Mouse (Mus musculus): ENCODE results near the gene 1700020A23Rik. TPM values are rescaled to one million over a fixed set of nuclear protein-coding genes. Genes with fewer than 3 reads are reported as not detected.

1700020A23Rik gene
- total and polyA plus RNA-seq, 3 experiments, result not detected

- 0 out of 4 replicates have a peak, but pooled peaks cover 0 to 2% of the 10 kb centered on the region in 2 experiments for H3K27me3 ChIP-seq (ENCODE audit: control insufficient read depth in 1 of 2, insufficient read depth in 2 of 2, low read length in 2 of 2)
- H3K27ac ChIP-seq (ENCODE audit: control insufficient read depth, low read depth, low read length), result 0 out of 2 replicates have a peak overlapping the region, but pooled peaks have one; percentile 7
- H3K4me1 ChIP-seq (ENCODE audit: control insufficient read depth in 1 of 2, insufficient read depth in 2 of 2, low read length in 2 of 2), result peaks cover 5 to 7% of the 10 kb centered on the region in 2 experiments; a peak in 3 of 4 replicates
- peaks cover 0 to 3% of the 10 kb centered on the region in 2 experiments; a peak in 1 of 4 replicates for H3K36me3 ChIP-seq (ENCODE audit: control insufficient read depth in 1 of 2, insufficient read depth in 2 of 2, low read length in 2 of 2)
- H3K9ac ChIP-seq (ENCODE audit: control insufficient read depth, low read depth, low read length, poor library complexity, severe bottlenecking), result peak overlapping the region; percentile 68
- peak overlapping the region; percentile 40 to 61 for H3K4me3 ChIP-seq (ENCODE audit: control insufficient read depth in 1 of 2, insufficient read depth in 1 of 2, low read depth in 2 of 2, low read length in 2 of 2)
- DNase-seq (ENCODE audit: low read depth, low spot score), result peak; percentile 70
- TF ChIP-seq GATA1 (IDR thresholded peaks at IDR 0.05; ENCODE audit: low read depth, low read length) (0 out of 2 replicates have a peak, but pooled peaks have one; percentile 4), MAX (IDR thresholded peaks at IDR 0.05; ENCODE audit: low read length) (peak; percentile 88), E2F4 (IDR thresholded peaks at IDR 0.05; ENCODE audit: borderline replicate concordance, low read depth, low read length) (no peak), MAFK (IDR thresholded peaks at IDR 0.05; ENCODE audit: borderline replicate concordance, low read depth, low read length) (no peak), CTCF (IDR thresholded peaks at IDR 0.05 in 2 of 3, conservative IDR thresholded peaks at IDR 0.05 in 1 of 3; ENCODE audit: control insufficient read depth in 1 of 3, insufficient read depth in 1 of 3, low read depth in 2 of 3, low read length in 3 of 3, poor library complexity in 1 of 3, severe bottlenecking in 1 of 3) (no peak), POLR2A (IDR thresholded peaks at IDR 0.05; ENCODE audit: control insufficient read depth in 1 of 2, insufficient read depth in 1 of 2, low read depth in 1 of 2, low read length in 2 of 2, poor library complexity in 1 of 2) (no peak), CHD1 (IDR thresholded peaks at IDR 0.05; ENCODE audit: low read depth, low read length) (no peak), GABPA (IDR thresholded peaks at IDR 0.05; ENCODE audit: low read depth, low read length) (no peak), KAT2A (conservative IDR thresholded peaks at IDR 0.05; ENCODE audit: low read depth, low read length) (no peak), JUND (IDR thresholded peaks at IDR 0.05; ENCODE audit: low read depth, low read length) (no peak), USF1 (IDR thresholded peaks at IDR 0.05; ENCODE audit: low read depth, low read length) (no peak), TCF12 (IDR thresholded peaks at IDR 0.05; ENCODE audit: low read depth, low read length) (no peak), RAD21 (IDR thresholded peaks at IDR 0.05; ENCODE audit: low read depth, low read length) (no peak), CHD2 (IDR thresholded peaks at IDR 0.05; ENCODE audit: low read length) (no peak), ZC3H11A (IDR thresholded peaks at IDR 0.05; ENCODE audit: low read depth, low read length) (no peak), SIN3A (IDR thresholded peaks at IDR 0.05; ENCODE audit: low read length) (no peak; the same call in 1 of the 2 replicates), MAZ (IDR thresholded peaks at IDR 0.05; ENCODE audit: low read depth, low read length) (no peak), MYB (IDR thresholded peaks at IDR 0.05; ENCODE audit: low read depth, low read length) (no peak), MXI1 (IDR thresholded peaks at IDR 0.05; ENCODE audit: low read depth, low read length) (no peak; the same call in 1 of the 2 replicates), ZKSCAN1 (IDR thresholded peaks at IDR 0.05; ENCODE audit: low read depth, low read length) (no peak), NRF1 (IDR thresholded peaks at IDR 0.05; ENCODE audit: insufficient read depth, low read depth, low read length, poor library complexity, severe bottlenecking) (no peak), HCFC1 (IDR thresholded peaks at IDR 0.05; ENCODE audit: low read depth, low read length) (no peak), EP300 (IDR thresholded peaks at IDR 0.05; ENCODE audit: low read depth in 1 of 2, low read length in 2 of 2) (0 out of 4 replicates have a peak, but pooled peaks of 1 of the 2 experiments have one; percentile 7), ETS1 (IDR thresholded peaks at IDR 0.05; ENCODE audit: low read depth, low read length) (peak; percentile 43; the same call in 1 of the 2 replicates), TAL1 (IDR thresholded peaks at IDR 0.05; ENCODE audit: low read length) (no peak), USF2 (IDR thresholded peaks at IDR 0.05; ENCODE audit: borderline replicate concordance in 1 of 2, insufficient read depth in 1 of 2, low read depth in 1 of 2, low read length in 2 of 2) (no peak)
- H3K79me2 ChIP-seq (ENCODE audit: control insufficient read depth, insufficient read depth, low read length, poor library complexity), result no peaks in the 10 kb centered on the region; the same call in 1 of the 2 replicates
- H3K9me3 ChIP-seq (replicated peaks; ENCODE audit: insufficient read depth, low read length), result no peaks in the 10 kb centered on the region
Measured at GRCm38 (mm10) chr2:130398091-130398490, 7.0 kb upstream of the 1700020A23Rik start.

Data from MEL (cell line).